Mouse (Mus musculus) lung, adult 2 months (tissue): ENCODE measurements at regions not wholly inside any gene's neighbourhood (a gene's known extent, or its start where the extent isn't known, plus 50 kb on each side); places are given as distances from the start of the nearest gene placed in this dataset.

Experiments
- CTCF ChIP-seq: fragments of 200-500 bp; IDR thresholded peaks from 2 replicates; pipeline ENCODE4 v1.5.1; 2011; ENCODE audit warnings: mild to moderate bottlenecking, low read length, control low read depth; ENCODE audit not compliant: insufficient read depth
- POLR2A ChIP-seq: fragments of 200-500 bp; IDR thresholded peaks from 2 replicates; pipeline ENCODE4 v1.6.1; 2011; ENCODE audit warnings: low read depth, mild to moderate bottlenecking, control low read depth, low read length, borderline replicate concordance; ENCODE audit errors: extremely low read depth

- no peak for TF ChIP-seq CTCF
- no peak for TF ChIP-seq POLR2A
Observed at GRCm38 (mm10) chr15:50301831-50302230, 3582.9 kb upstream of the Gm7489 start.
